Mouse (Mus musculus) bone marrow, adult 2 months (tissue): ENCODE measurements around the gene Zfand5. TPM values are rescaled to one million over a fixed set of nuclear protein-coding genes. Genes with fewer than 3 reads are reported as not detected.
"Not testable (repeated sequence)": the region's sequence is repeated elsewhere in the genome, so short reads cannot be mapped to it uniquely, and the experiment has no call there.

Source experiments
- H3K27ac ChIP-seq: fragments of 200-500 bp; 2 replicates; pipeline ENCODE4 v1.5.1; 2012; ENCODE audit warnings: low read depth, mild to moderate bottlenecking, control low read depth, inconsistent platforms, low read length; ENCODE audit not compliant: control insufficient read depth, poor library complexity, insufficient read depth
- H3K4me1 ChIP-seq: fragments of 200-500 bp; 2 replicates; pipeline ENCODE4 v1.6.1; 2011; ENCODE audit warnings: low read length; ENCODE audit not compliant: control insufficient read depth, insufficient read depth
- H3K4me3 ChIP-seq: fragments of 200-500 bp; replicated peaks from 2 replicates; pipeline ENCODE3; 2011; ENCODE audit warnings: mild to moderate bottlenecking, low read depth, low read length, control low read depth; ENCODE audit not compliant: control insufficient read depth
- CTCF ChIP-seq: fragments of 200-500 bp; IDR thresholded peaks from 2 replicates; pipeline ENCODE4 v1.5.1; 2011; ENCODE audit warnings: low read length, control low read depth; ENCODE audit not compliant: control insufficient read depth, insufficient read depth
- POLR2A ChIP-seq: fragments of 200-500 bp; IDR thresholded peaks from 2 replicates; pipeline ENCODE4 v1.6.1; 2011; ENCODE audit warnings: low read depth, mild to moderate bottlenecking, control low read depth, low read length, borderline replicate concordance; ENCODE audit not compliant: control insufficient read depth
- WGBS: fragments of 180-500 bp; shearing (Covaris S2); methylation state at CpG from one replicate; pipeline ENCODE4 v1.1.7; 2018; 5-methylcytosine and 5-hydroxymethylcytosine counted together
- polyA plus RNA-seq: library from polyadenylated mRNA; stranded (reverse); fragments of >200 nt; gene quantifications from 2 replicates; pipeline ENCODE4 v1.2.4, GENCODE M21; 2011; ENCODE audit warnings: low replicate concordance; ENCODE audit not compliant: missing spikeins, insufficient read depth, insufficient read length

The Zfand5 gene
- polyA plus RNA-seq: 27.9 and 45.9 TPM in 2 replicates

GRCm38 (mm10) chr19:21271741-21272654 is at the start of gene Zfand5:
Zfand5 (plus strand) TSS chr19:21272278.
- WGBS: under 1% methylated on average over 118 of the region's 118 CpGs
- Histone ChIP-seq H3K4me3 (peak within 1 kb of the TSS; percentile 67), H3K27ac (peak within 1 kb of the TSS; percentile 100), H3K4me1 (no peaks in the 10 kb centered on the region; the same call in 1 of the 2 replicates)
- peak; percentile 100 for TF ChIP-seq POLR2A
- TF ChIP-seq CTCF: no peak

- no peak overlapping the region for H3K4me3 ChIP-seq
- no peak for TF ChIP-seq CTCF
- no peak for TF ChIP-seq POLR2A
- H3K27ac ChIP-seq: no peak overlapping the region
- 53% methylated on average over 4 of the region's 4 CpGs for WGBS
- H3K4me1 ChIP-seq: no peaks in the 10 kb centered on the region
Measured at GRCm38 (mm10) chr19:21227131-21227530, 44.9 kb upstream of the Zfand5 start.

- Histone ChIP-seq H3K27ac (no peak overlapping the region), H3K4me3 (no peak overlapping the region), H3K4me1 (no peaks in the 10 kb centered on the region)
- 82% methylated on average over 2 of the region's 2 CpGs for WGBS
- TF ChIP-seq POLR2A (no peak), CTCF (no peak)
Measured at GRCm38 (mm10) chr19:21227754-21228153, 44.3 kb upstream of the Zfand5 start.

- not testable (repeated sequence) for H3K27ac ChIP-seq, H3K4me3 ChIP-seq, H3K4me1 ChIP-seq
- 14% methylated on average over 2 of the region's 2 CpGs for WGBS
Measured at GRCm38 (mm10) chr19:21248730-21249129, 23.3 kb upstream of the Zfand5 start.

GRCm38 (mm10) chr19:21253846-21254245 is 18.2 kb upstream of the Zfand5 start:
- WGBS: 85% methylated on average over 2 of the region's 2 CpGs
- H3K27ac ChIP-seq: no peak overlapping the region
- H3K4me1 ChIP-seq: no peaks in the 10 kb centered on the region
- no peak overlapping the region for H3K4me3 ChIP-seq
- TF ChIP-seq CTCF (no peak), POLR2A (no peak)

- no peak for TF ChIP-seq CTCF
- H3K27ac ChIP-seq: no peak overlapping the region
- no peak overlapping the region for H3K4me3 ChIP-seq
- WGBS: 75% methylated on average over 3 of the region's 3 CpGs
- H3K4me1 ChIP-seq: peaks cover 2% of the 10 kb centered on the region; the same call in 1 of the 2 replicates
Measured at GRCm38 (mm10) chr19:21255920-21256319, 16.2 kb upstream of the Zfand5 start.

- no peak overlapping the region for H3K4me3 ChIP-seq
- H3K4me1 ChIP-seq: peaks cover 2% of the 10 kb centered on the region; the same call in 1 of the 2 replicates
- 48% methylated on average over 2 of the region's 2 CpGs for WGBS
- H3K27ac ChIP-seq: no peak overlapping the region
- TF ChIP-seq CTCF: no peak
- TF ChIP-seq POLR2A: no peak
Measured at GRCm38 (mm10) chr19:21259453-21259852, 12.6 kb upstream of the Zfand5 start.

GRCm38 (mm10) chr19:21260280-21260679 is 11.8 kb upstream of the Zfand5 start:
- TF ChIP-seq CTCF (no peak), POLR2A (no peak)
- no peak overlapping the region for H3K4me3 ChIP-seq
- H3K27ac ChIP-seq: no peak overlapping the region
- H3K4me1 ChIP-seq: peaks cover 2% of the 10 kb centered on the region; the same call in 1 of the 2 replicates
